Mouse (Mus musculus): ENCODE results near the gene Slc6a3. TPM values are rescaled to one million over a fixed set of nuclear protein-coding genes. Genes with fewer than 3 reads are reported as not detected.

Slc6a3 gene
- polyA plus RNA-seq, 1 experiment: not detected

DNA sequence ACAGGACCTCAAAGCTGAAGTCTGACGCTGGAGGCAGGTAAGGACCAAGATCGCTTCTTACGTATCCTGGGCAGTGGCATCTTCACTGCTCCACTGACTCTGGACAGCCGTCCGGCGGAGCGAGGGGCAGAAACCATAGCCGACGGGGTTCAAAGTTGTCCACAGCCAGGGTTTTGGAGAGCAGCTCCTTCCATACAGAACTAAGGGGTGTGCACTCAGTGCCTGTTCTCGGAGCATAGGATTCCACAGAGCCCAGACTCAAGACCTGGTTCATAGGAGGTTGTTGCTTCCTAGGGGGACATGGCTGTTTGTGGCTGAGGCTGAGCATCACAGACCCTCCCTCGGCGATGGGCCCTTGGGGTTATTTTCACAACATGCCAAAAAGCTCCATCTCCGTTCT is 277 bp downstream of the Slc6a3 start:
- TF ChIP-seq TCF12 (IDR thresholded peaks at IDR 0.05; ENCODE audit: insufficient read depth, poor library complexity, severe bottlenecking) (no peak), E2F4 (IDR thresholded peaks at IDR 0.05; ENCODE audit: insufficient read depth) (no peak), MYOG (IDR thresholded peaks at IDR 0.05; ENCODE audit: control insufficient read depth in 1 of 3, insufficient read depth in 1 of 3, insufficient read length in 2 of 3, low read depth in 2 of 3) (no peak), POLR2AphosphoS2 (IDR thresholded peaks at IDR 0.05; ENCODE audit: insufficient read length, low read depth) (no peak), POLR2A (IDR thresholded peaks at IDR 0.05; ENCODE audit: insufficient read length, low read depth) (no peak), TCF3 (IDR thresholded peaks at IDR 0.05; ENCODE audit: insufficient read length, low read depth) (no peak), SRF (IDR thresholded peaks at IDR 0.05; ENCODE audit: control insufficient read depth, insufficient read length, low read depth) (no peak), MYOD1 (IDR thresholded peaks at IDR 0.05; ENCODE audit: control insufficient read depth in 1 of 3, insufficient read length in 2 of 3, low read depth in 2 of 3) (no peak), MAX (IDR thresholded peaks at IDR 0.05; ENCODE audit: low read depth) (no peak), REST (IDR thresholded peaks at IDR 0.05; ENCODE audit: insufficient read depth, insufficient read length) (no peak), CEBPB (IDR thresholded peaks at IDR 0.05; ENCODE audit: insufficient read depth, poor library complexity, severe bottlenecking) (no peak), USF1 (IDR thresholded peaks at IDR 0.05; ENCODE audit: low read depth) (no peak)
- Histone ChIP-seq H3ac (ENCODE audit: control insufficient read depth, insufficient read length) (no peak overlapping the region), H3K36me3 (ENCODE audit: control insufficient read depth, insufficient read depth) (no peaks in the 10 kb centered on the region), H3K27me3 (ENCODE audit: control insufficient read depth, insufficient read depth, insufficient read length) (peaks cover 41% of the 10 kb centered on the region), H3K4me2 (ENCODE audit: low read depth) (peak overlapping the region; percentile 12), H3K4me3 (no peak overlapping the region), H3K79me2 (ENCODE audit: control insufficient read depth, insufficient read depth) (no peaks in the 10 kb centered on the region)

DNA sequence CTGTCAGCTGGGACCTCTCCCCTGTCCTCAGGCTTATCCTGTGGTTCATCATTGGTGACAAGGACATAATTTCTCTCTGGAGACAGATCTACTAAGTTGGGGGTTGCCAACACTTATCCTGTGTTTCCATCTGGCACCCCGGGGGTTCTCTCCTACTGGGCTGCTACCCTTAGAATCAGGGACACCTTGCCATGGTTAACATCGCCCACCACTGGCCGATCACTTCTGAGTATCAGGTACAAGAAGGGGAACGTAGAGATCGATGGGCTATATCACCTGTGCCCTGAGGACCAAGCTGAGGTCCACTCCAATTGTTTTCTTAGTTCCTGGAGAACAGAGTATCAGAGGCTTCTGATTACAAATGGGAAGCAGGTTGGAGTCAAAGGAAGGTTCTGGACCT is 27.7 kb downstream of the Slc6a3 start:
- no peak overlapping the region for H3K4me3 ChIP-seq
- H3K4me2 ChIP-seq (ENCODE audit: low read depth): no peak overlapping the region
- TF ChIP-seq TCF12 (IDR thresholded peaks at IDR 0.05; ENCODE audit: insufficient read depth, poor library complexity, severe bottlenecking): no peak
- no peaks in the 10 kb centered on the region for H3K79me2 ChIP-seq (ENCODE audit: control insufficient read depth, insufficient read depth)
- no peaks in the 10 kb centered on the region for H3K36me3 ChIP-seq (ENCODE audit: control insufficient read depth, insufficient read depth)
- peaks cover 8% of the 10 kb centered on the region for H3K27me3 ChIP-seq (ENCODE audit: control insufficient read depth, insufficient read depth, insufficient read length)
- H3ac ChIP-seq (ENCODE audit: control insufficient read depth, insufficient read length): no peak overlapping the region

DNA sequence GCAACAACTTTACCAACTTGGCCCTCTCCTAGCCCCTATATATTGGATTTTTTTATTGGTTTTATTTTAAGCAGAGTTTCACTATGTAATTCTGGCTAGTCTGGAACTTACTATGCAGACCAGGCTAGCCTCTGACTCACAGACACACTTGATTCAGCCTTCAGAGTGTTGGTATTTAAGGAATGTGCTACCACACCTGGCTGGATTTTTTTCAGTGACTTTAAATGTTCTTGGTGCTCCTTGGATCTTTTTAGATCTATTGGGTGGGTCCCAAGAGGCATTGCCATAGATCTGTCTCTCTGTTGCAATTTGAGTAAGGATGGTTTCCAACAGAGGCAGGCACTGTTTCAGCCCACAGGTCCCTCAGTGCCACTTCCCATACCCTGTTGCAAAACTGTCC is 38.5 kb downstream of the Slc6a3 start:
- Histone ChIP-seq H3K4me3 (no peak overlapping the region), H3K4me2 (ENCODE audit: low read depth) (no peak overlapping the region), H3K27me3 (ENCODE audit: control insufficient read depth, insufficient read depth, insufficient read length) (no peaks in the 10 kb centered on the region), H3K36me3 (ENCODE audit: control insufficient read depth, insufficient read depth) (no peaks in the 10 kb centered on the region), H3ac (ENCODE audit: control insufficient read depth, insufficient read length) (no peak overlapping the region), H3K79me2 (ENCODE audit: control insufficient read depth, insufficient read depth) (no peaks in the 10 kb centered on the region)
- no peak for TF ChIP-seq CEBPB (IDR thresholded peaks at IDR 0.05; ENCODE audit: insufficient read depth, poor library complexity, severe bottlenecking)
- no peak for TF ChIP-seq SRF (IDR thresholded peaks at IDR 0.05; ENCODE audit: control insufficient read depth, insufficient read length, low read depth)
- TF ChIP-seq E2F4 (IDR thresholded peaks at IDR 0.05; ENCODE audit: insufficient read depth): no peak
- no peak for TF ChIP-seq POLR2AphosphoS2 (IDR thresholded peaks at IDR 0.05; ENCODE audit: insufficient read length, low read depth)
- no peak for TF ChIP-seq MYOG (IDR thresholded peaks at IDR 0.05; ENCODE audit: control insufficient read depth in 1 of 3, insufficient read depth in 1 of 3, insufficient read length in 2 of 3, low read depth in 2 of 3)
- TF ChIP-seq POLR2A (IDR thresholded peaks at IDR 0.05; ENCODE audit: insufficient read length, low read depth): no peak
- no peak for TF ChIP-seq TCF12 (IDR thresholded peaks at IDR 0.05; ENCODE audit: insufficient read depth, poor library complexity, severe bottlenecking)

- no peak overlapping the region for H3K4me3 ChIP-seq
- no peaks in the 10 kb centered on the region for H3K79me2 ChIP-seq (ENCODE audit: control insufficient read depth, insufficient read depth)
- no peak overlapping the region for H3ac ChIP-seq (ENCODE audit: control insufficient read depth, insufficient read length)
- TF ChIP-seq MYOG (IDR thresholded peaks at IDR 0.05; ENCODE audit: control insufficient read depth in 1 of 3, insufficient read depth in 1 of 3, insufficient read length in 2 of 3, low read depth in 2 of 3): no peak
- no peak for TF ChIP-seq CEBPB (IDR thresholded peaks at IDR 0.05; ENCODE audit: insufficient read depth, poor library complexity, severe bottlenecking)
- TF ChIP-seq TCF3 (IDR thresholded peaks at IDR 0.05; ENCODE audit: insufficient read length, low read depth): no peak
- TF ChIP-seq USF1 (IDR thresholded peaks at IDR 0.05; ENCODE audit: low read depth): no peak
- TF ChIP-seq MYOD1 (IDR thresholded peaks at IDR 0.05; ENCODE audit: control insufficient read depth in 1 of 3, insufficient read length in 2 of 3, low read depth in 2 of 3): no peak
- no peak for TF ChIP-seq SRF (IDR thresholded peaks at IDR 0.05; ENCODE audit: control insufficient read depth, insufficient read length, low read depth)
- TF ChIP-seq TCF12 (IDR thresholded peaks at IDR 0.05; ENCODE audit: insufficient read depth, poor library complexity, severe bottlenecking): no peak
- TF ChIP-seq E2F4 (IDR thresholded peaks at IDR 0.05; ENCODE audit: insufficient read depth): no peak
- TF ChIP-seq MAX (IDR thresholded peaks at IDR 0.05; ENCODE audit: low read depth): no peak
- TF ChIP-seq REST (IDR thresholded peaks at IDR 0.05; ENCODE audit: insufficient read depth, insufficient read length): no peak
- no peak for TF ChIP-seq POLR2A (IDR thresholded peaks at IDR 0.05; ENCODE audit: insufficient read length, low read depth)
- no peak for TF ChIP-seq POLR2AphosphoS2 (IDR thresholded peaks at IDR 0.05; ENCODE audit: insufficient read length, low read depth)
- H3K27me3 ChIP-seq (ENCODE audit: control insufficient read depth, insufficient read depth, insufficient read length): no peaks in the 10 kb centered on the region
- peak overlapping the region; percentile 12 for H3K4me2 ChIP-seq (ENCODE audit: low read depth)
- no peaks in the 10 kb centered on the region for H3K36me3 ChIP-seq (ENCODE audit: control insufficient read depth, insufficient read depth)
Observed at GRCm38 (mm10) chr13:73577277-73577676, 40.7 kb downstream of the Slc6a3 start.

DNA sequence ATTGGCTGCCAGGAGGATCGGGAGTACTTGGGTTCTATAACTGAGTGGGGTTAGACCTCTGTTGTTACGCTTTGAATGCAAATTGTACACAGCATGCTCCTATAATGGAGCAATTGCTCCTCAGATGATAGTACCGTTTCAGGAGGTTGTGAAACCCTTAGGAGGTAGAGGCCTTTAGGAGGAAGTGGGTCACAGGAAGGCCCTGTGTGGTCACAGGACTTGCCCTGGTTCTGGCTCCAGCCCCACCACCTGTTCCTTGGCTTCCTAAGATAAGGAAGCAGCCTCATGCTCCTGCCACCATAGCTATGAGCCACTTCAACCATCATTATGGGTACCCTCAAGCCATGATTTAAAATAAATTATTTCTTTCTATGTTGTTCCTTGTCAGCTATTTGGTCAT is 54.9 kb downstream of the Slc6a3 start:
- H3K79me2 ChIP-seq (ENCODE audit: control insufficient read depth, insufficient read depth): no peaks in the 10 kb centered on the region
- H3K4me3 ChIP-seq: no peak overlapping the region
- no peak overlapping the region for H3ac ChIP-seq (ENCODE audit: control insufficient read depth, insufficient read length)
- H3K4me2 ChIP-seq (ENCODE audit: low read depth): no peak overlapping the region
- H3K27me3 ChIP-seq (ENCODE audit: control insufficient read depth, insufficient read depth, insufficient read length): no peaks in the 10 kb centered on the region
- H3K36me3 ChIP-seq (ENCODE audit: control insufficient read depth, insufficient read depth): no peaks in the 10 kb centered on the region
- TF ChIP-seq POLR2A (IDR thresholded peaks at IDR 0.05; ENCODE audit: insufficient read length, low read depth) (no peak), USF1 (IDR thresholded peaks at IDR 0.05; ENCODE audit: low read depth) (no peak), MYOD1 (IDR thresholded peaks at IDR 0.05; ENCODE audit: control insufficient read depth in 1 of 3, insufficient read length in 2 of 3, low read depth in 2 of 3) (no peak), REST (IDR thresholded peaks at IDR 0.05; ENCODE audit: insufficient read depth, insufficient read length) (no peak), E2F4 (IDR thresholded peaks at IDR 0.05; ENCODE audit: insufficient read depth) (no peak), MAX (IDR thresholded peaks at IDR 0.05; ENCODE audit: low read depth) (no peak), TCF12 (IDR thresholded peaks at IDR 0.05; ENCODE audit: insufficient read depth, poor library complexity, severe bottlenecking) (no peak), MYOG (IDR thresholded peaks at IDR 0.05; ENCODE audit: control insufficient read depth in 1 of 3, insufficient read depth in 1 of 3, insufficient read length in 2 of 3, low read depth in 2 of 3) (no peak), TCF3 (IDR thresholded peaks at IDR 0.05; ENCODE audit: insufficient read length, low read depth) (no peak), CEBPB (IDR thresholded peaks at IDR 0.05; ENCODE audit: insufficient read depth, poor library complexity, severe bottlenecking) (no peak), POLR2AphosphoS2 (IDR thresholded peaks at IDR 0.05; ENCODE audit: insufficient read length, low read depth) (no peak), SRF (IDR thresholded peaks at IDR 0.05; ENCODE audit: control insufficient read depth, insufficient read length, low read depth) (no peak)

Data from myocyte (in vitro differentiated cells).